Mouse (Mus musculus) adipocyte (in vitro differentiated cells): ENCODE results near the gene Kcnh1.

ENCODE experiments used
- DNase-seq: peaks from one replicate; pipeline ENCODE4 v3.0.0-alpha.2; 2016; ENCODE audit warnings: low spot score

Gene Kcnh1

DNA sequence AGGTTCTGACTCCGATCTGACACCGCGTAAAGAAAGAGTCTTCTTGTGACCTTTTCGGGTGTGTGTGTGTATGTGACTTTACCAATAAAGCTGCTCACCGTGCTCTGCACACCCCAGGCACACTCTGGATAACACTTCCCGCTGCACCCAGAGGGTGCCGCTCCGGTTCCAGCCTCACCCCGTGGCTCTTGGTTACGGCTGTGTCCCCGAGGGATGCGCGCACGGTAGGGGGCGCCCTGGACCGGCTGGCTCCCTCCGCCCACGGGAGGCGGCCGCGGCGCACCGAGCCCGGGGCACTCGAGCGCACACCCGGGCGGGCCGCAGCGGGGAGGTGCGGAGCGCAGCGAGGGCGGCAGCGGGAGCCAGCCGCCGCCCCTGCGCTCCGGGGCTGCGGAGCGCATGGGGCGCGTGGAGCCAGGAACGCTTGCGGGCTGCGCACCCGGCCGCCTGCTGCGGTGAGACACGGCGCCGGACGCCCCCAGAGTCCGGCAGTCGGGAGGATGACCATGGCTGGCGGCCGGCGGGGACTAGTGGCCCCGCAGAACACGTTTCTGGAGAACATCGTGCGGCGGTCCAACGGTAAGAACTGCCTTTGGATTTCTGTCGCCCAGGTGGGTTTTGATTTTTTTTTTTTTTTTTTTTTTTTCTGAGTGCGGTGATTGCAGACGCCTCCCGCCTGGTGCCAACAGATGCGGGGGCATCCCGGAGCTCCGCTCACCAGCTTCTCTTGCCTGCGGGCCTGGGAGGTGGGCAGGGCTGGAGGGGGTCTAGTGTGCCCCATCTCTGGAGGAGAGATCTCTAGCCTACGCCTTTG, at the start of gene Kcnh1:
Gene Kcnh1, plus strand, starts transcription at position 267 of the 814 bp plus-strand sequence.
- DNase-seq = no peak

DNA sequence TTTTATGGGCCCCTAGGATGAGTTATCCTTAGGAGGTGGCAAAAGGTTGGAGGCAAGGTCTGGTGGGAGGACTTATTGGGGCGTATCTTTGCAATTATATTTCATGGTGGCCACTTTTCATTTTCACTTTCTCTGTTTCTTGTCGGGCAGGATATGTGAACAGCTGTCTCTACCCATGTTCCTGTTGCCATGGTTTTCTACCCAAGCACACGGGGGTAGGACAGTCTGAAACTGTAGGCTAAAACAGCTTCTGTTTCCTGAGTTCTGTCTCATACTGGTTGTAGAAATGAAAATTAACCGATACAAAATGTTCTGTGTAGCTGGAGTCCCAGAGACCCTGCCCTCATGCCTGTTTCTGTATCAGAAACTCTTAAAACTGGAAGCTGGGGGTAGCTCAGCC, 39.4 kb upstream of the Kcnh1 start:
- no peak for DNase-seq

DNA sequence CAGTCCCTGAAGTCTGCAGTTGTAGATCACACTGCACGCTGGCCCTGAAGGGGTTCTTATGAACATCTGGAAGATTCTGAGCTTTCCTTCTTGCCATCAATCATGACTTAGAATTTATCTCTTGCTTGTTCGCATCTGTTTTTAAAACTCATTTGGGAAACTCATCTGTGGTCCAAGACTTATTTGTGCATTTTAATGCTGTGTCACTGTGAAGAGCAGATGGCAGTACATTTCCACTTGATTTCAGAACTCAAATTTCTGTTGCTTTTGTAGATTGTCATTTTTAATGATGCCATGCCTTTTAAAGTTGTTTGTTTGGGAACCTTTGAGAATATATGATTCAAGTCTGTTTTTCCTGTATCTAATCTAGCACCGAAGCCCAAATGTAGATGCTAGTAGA, 19.1 kb upstream of the Kcnh1 start:
- DNase-seq = no peak

DNA sequence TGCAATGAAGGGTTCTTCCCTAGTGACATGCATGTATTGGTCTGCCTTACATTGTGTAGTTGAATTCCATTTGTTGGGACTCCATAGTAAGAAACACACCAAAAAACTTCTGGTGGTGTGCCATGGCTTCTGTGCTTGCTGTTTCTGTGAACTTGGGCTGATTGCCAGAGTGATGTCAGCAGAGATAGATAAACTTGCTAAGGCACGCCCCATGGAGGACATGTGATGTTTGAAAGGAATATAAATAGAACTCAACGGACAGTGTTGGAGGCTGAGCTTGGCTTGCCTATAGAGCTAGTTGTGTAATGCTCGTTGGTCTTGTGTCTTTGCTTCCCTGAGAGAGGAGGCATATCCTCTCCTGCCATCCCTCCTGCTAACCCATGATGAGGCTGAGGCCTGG, 10.7 kb upstream of the Kcnh1 start:
- DNase-seq = peak; percentile 22

DNA sequence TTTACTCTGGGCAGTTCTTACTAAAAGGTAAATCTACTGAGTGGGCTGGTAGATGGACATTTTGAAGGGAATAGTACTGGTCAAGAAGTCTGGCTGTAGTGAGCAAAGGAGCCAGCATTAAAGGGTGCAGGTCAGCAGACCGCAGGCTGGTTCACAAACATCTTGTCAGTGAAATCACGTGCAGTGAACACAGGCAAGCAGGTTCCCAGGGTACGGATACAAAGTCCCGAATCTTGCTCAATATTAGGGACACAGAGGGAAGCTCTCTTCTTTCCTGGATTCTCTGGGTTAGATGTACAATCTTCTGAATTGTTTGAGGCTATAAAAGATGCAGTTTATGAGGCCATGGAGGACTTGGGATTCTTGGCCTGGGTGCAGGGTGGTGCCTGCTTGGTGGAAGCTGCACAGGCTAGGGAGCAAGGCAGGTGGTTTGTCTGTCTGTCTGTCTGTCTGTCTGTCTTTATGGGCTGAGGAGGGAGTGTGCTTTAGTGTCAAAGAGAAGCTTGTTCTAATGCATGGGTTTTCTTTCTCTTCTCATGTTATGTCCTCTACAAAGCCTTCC, 8.8 kb upstream of the Kcnh1 start:
- DNase-seq = no peak

DNA sequence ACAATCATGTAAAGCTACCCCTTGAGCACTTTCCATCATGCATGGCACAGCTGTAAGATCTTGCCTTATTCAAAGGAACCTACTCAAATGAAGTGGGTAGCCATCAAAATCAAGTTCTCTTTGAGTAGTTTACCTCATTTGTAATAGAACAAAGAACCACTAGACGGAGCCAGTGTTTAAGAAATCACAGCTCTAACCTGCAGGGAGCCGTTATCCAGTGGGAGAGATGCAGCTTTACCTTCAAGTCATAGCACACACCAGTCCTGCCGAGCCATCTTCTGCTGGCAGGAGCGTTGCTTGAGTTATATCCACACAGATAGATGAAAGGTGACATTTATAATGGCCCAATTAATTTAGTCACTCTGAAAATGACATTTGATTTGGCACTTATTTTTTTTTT, 1.5 kb upstream of the Kcnh1 start:
- DNase-seq = peak; percentile 67

DNA sequence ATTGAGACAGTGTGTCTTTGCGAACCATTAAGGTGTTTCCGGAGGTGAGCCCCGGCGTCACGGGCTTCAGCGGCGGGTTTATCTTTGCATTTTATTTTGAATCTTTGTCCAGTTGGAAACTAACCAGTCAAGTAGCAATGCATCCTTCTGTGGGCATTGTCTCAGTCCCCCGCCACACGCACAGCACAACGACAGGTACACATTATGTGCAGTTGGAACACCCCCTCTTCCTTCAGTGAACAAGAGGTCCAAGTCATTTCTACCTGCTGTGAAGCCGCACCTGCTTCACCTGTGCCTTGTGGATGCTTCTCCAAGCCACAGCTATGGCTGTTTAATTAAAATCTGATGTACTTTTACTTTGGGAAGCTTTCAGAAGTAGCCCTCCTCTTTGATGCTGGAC, 803 bp upstream of the Kcnh1 start:
- DNase-seq = no peak

DNA sequence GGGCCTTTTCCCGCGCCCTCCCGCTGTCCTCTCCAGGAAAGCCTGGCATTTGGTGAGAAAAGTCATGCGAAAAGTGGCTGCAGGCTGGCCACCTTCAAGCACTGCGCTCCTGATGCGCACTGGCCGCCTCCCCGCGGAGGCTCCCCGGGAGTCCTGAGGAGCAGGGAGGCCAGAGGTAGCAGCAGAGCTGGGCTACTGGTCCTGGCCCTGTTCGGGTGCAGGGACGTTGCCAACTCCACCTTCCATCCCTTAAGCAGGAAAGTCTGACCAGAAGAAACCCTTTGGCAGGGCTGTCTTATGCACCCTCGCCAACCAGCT, 707 bp downstream of the Kcnh1 start:
- no peak for DNase-seq

DNA sequence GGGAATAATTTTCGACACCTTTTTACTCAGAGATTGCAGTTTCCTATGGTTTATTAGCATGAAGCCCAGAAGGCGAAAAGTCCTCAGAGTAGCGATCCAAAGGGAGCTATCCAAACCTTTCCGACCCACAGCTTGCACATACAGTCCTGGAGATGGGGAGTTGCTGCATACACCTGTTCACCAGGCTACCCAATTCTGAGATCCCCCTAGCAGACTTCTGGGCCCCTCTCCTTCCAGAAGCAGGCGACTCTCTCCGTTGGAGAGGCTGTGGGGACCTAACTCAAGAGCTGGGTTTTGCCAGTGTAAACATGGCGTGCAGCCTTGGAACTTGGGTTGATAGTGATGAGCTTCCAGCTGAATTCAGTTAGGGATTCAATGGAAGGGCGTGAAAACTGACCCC, 1.3 kb downstream of the Kcnh1 start:
- no peak for DNase-seq

DNA sequence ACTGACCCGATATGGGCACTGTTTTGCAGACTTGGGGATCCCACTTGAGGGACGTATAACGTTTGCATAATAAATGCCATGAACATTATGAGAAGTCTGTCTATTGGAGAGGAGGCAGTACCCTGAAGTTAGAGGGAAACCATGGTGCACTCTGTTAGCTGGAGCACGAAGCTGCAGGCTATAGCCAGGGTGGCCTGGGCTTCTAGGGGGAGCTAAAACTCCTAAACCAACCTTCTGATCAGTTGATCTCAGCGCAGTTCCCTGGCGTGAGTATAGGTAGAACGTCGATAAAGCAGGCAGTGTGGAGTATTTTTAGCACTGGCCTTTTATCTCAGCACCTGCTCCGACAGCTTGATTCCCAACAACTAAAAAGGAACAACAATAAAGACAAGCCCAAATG, 2.1 kb downstream of the Kcnh1 start:
- no peak for DNase-seq

DNA sequence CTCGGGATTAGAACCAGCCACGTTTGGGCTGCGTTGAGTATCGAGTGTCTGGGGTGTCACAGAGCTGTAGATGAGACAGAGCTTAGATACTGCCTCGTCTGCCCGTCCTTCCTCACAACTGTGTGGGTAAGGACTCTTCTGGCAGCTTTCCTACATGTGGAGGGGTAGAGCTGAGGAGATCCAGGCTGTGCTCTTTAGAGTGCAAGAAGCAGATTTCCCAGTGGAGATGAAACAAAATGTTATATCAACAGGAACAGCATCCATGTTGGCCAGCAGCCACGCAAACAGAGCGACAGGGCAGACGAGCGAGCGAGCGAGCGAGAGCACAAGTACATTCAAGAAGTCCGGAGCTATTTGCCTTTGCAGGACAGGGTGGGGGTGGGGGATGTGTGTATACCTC, 3.1 kb downstream of the Kcnh1 start:
- DNase-seq = no peak

DNA sequence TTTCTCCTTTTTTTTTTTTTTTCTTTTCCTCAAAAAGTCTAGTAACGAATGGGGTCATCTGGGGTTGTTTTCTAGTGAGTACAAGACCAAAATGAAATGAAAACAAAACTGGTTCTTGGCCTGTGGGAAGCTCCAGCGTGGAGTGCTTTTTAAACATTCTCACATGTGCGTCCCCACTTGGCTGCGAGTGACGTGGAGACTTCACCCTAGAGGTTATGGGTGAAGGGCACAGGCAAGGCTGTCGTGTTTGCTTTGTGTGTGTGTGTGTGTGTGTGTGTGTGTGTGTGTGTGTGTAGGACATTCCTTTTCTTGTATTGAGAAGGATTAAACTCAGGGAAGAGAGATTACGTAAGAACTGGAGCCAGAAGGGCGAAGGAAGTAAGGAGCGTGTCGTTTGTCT, 6.9 kb downstream of the Kcnh1 start:
- DNase-seq = no peak

DNA sequence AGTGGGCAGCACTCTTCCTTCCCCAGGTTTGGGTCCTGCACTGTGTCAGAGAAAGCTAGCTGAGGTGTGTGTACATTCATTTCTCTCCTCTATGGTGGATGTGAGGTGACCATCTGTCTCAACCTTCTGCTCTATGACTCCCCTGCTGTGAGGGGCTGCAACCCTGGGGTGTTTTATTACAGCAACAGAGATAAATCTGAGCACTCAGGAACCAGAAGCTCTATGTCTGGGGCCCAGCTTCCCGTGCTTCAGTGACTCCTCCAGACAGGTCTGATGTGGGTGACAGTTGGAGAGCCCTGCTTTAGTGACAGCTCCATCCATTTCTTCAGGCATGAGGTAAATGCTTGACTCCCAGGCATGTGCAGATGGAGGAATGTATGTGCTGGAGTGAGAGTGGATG, 12.4 kb downstream of the Kcnh1 start:
- no peak for DNase-seq

DNA sequence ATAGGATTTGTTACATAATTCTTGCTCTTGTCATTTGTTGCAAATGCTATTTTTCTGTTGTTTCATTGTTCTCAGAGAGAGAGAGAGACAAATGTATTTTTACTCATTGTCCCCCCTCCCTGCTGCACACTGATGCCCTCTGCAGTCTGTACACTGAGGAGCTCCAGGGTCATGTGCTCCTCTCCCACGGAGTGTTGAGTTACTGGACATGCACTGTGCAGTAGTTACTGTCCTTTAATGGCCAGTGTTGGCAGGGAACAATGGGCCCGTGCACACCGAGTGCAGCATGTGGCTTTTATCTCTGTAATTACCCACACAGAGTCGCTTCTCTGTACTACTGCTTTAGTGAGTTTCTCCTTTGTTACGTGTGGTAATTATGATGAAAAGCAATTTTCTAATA, 17.4 kb downstream of the Kcnh1 start:
- DNase-seq = no peak

DNA sequence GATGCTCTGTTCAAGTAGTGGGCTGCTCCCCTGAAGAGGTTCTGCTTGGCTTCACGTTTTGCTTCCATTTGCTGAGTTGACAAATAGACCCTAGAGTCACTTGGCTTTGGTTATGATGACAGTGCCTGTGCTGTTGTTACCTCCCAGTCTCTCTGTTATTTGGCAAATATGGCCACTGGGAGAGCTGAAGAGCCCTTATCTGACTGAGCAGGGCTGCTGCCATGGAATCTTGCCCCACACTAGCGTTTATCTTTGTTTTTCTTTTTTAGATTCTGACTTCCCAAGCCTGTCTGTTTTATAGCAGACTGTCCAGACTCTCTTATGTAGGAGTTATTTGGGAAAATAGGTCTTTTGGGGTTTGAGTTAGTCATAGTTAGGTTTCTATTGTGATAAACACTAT, 21.9 kb downstream of the Kcnh1 start:
- no peak for DNase-seq

DNA sequence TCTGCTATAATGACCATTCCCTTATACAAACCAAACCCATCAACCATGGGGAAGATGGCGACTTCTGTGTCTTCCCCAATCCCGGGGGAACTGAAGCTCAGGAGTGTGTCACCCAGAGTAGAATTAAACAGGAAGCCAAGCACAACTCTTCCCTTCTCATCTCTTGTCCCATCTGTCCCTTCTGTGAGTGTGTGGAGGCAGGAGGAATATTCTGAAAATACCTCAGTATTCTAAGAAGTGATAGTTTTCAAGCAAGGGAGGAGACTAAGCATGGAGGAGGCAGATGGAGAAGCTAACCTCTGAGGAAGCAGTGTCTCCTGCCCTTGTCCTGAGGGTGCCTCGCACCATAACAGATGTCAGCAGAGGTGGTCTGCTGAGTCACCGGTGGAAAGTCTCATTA, 24.1 kb downstream of the Kcnh1 start:
- DNase-seq = no peak

DNA sequence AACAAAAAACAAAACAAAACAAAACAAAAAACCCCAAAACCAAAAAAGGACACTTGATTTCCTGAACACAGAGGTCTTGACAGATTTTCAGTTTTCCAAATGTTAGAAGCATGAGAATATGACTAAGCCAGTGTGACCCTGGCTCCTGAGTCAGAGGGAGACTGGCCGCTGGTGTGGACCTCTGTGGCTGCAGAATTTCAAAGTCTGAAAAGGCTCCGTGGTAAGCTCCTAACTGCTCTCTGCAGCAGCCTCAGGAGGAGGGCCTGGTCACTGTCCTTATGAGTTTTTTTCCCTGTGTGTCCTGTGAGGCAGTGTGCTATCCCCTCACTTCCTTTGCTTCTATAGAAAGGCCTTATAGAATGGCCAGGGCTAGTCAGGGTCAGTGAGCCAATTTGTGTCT, 29.6 kb downstream of the Kcnh1 start:
- no peak for DNase-seq

DNA sequence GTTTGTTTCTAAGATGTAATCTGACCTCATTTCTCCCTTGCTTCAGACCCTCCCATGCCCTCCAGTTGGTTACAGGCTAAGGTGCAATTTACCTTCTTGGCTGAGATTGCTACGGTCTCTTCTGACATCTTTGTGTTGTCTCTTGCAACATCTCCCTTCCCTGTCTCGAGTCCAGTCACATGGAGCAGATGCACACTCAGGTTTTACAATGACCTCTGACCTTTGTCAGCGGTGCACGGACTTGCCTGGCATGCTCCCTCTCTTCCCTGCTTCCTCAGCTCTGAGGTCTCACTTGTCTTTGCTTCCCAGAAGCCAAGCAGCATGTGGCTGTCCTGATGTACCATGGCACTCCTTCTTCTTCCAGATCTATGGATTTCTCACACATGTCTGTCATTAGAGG, 33.6 kb downstream of the Kcnh1 start:
- no peak for DNase-seq

DNA sequence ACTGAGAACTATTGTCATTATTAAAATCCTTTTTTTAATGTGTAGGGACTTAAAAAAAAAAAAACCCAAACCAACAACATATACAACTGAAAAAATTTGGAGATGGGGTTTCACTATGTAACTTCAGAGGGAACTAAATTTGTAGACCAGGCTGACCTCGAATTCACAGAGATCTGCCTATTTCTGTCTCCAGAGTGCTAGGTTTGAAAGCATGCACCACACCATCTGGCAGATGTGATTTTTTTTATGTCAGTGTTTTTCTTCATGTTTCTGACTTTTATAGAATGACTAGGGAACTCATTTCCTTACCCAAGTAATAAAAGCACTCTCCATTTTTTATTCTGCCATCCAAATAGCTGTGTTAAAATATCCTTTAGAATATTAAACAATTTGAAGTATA, 42.1 kb downstream of the Kcnh1 start:
- no peak for DNase-seq

DNA sequence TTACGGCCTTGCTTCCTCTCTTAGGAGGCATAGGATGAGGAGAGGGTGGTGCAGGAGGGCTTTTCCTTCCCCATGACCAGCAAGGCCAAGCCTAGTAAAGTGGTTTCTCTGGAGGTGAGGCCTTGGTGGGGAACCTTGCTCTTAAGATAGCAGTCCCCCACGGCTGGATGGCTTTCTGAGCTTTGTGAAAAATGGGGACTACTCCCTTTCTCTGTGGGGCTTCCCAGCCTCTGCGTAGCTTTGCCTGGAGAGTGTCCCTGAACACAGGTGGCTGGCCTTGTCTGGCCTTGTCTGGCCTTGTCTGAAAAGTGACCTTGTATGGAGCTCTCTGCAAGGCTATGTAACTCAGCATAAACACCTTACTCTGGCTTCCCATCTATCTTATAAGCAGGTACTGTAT, 56.3 kb downstream of the Kcnh1 start:
- no peak for DNase-seq

DNA sequence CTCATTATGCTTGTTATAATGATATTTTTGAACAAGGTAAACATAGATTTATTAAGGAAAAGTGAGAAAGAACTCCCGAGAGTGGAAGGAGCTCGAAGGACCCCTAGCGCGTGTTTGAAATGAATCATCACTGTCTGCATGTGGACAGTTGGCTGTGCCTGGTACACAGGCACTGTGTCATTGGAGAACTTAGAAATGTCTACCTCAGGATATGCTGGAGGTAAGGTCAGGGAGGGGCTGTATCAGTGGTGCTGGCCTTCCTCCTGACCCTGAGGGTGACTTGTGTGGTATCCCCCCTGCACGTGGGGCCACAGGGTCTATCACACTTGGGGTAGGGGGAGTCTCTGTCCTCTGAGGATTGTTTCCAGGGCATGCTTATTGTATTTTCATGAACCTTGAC, 68.6 kb downstream of the Kcnh1 start:
- no peak for DNase-seq

DNA sequence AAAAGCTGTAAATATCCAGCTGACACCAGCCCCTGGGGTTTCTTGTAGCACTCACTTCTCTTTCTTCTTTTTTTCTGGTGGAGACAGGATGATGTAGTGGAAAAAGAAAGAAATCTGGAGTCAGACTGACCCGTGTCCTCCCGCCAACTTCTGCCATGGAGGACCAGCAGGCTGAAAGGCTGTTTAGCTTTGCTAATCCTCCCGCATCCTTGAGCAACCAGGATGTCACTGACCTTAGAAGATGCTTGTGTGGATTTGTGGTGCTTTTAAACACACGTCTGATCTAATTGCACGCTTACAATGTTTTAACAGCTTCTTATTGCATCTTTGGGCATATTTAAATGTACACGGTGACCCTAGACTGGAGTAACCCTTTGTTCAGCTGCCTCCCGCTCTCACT, 69.0 kb downstream of the Kcnh1 start:
- DNase-seq = no peak

DNA sequence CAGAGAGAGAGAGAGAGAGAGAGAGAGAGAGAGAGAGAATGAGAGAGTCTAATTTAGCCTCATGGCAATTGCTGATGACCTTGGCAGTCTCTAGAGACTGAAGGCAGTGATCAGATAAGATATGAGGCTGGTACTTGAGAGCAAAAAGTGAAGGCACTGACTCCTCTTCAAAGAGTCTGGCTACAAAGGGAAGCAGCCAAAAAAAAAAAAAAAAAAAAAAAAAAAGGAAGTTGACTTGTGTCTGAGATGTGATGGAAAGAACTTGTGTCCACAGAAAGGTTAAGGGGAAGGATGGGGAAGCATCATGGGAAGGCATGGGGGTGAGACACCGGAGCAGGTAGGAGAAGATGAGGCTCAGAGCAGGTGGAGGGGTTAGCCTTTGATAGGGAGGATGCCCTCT, 75.1 kb downstream of the Kcnh1 start:
- DNase-seq = no peak

DNA sequence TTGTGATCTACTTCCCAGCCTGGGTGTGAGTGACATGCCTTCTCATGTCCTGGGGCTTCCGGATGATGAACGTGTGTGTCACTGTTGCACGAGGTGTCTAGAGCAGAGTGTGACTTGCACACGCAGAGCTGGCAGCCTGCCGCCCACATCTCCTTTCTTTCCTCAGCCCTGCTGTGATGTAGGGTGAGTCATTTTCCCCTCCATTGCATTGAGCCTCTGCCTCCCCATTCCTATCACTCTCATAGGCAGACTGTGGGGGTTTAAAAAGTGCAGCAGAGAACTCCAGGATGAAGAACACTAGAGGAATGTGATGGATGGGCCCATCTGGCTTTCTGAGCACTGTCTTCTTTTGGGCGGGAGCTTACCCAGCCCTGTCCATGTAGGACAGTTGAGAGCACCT, 76.4 kb downstream of the Kcnh1 start:
- DNase-seq = no peak
